Mouse (Mus musculus) layer of hippocampus, adult 11-12 months (tissue): ENCODE measurements around the gene Frmd4a.
A peak's percentile ranks its signal among the peaks of the same experiment; 100 is the strongest.
"Not testable (repeated sequence)": the region's sequence is repeated elsewhere in the genome, so short reads cannot be mapped to it uniquely, and the experiment has no call there.

Experiments
- DNase-seq: peaks from one replicate; pipeline ENCODE4 v3.0.0; 2022; ENCODE audit warnings: low spot score

The Frmd4a gene

GRCm38 (mm10) chr2:4579357-4580068 is 562.0 kb downstream of the Frmd4a start:
- DNase-seq = no peak

- no peak for DNase-seq
Observed at GRCm38 (mm10) chr2:4580666-4581065, 563.1 kb downstream of the Frmd4a start.

GRCm38 (mm10) chr2:4582930-4583329 is 565.4 kb downstream of the Frmd4a start:
- DNase-seq = no peak

DNA sequence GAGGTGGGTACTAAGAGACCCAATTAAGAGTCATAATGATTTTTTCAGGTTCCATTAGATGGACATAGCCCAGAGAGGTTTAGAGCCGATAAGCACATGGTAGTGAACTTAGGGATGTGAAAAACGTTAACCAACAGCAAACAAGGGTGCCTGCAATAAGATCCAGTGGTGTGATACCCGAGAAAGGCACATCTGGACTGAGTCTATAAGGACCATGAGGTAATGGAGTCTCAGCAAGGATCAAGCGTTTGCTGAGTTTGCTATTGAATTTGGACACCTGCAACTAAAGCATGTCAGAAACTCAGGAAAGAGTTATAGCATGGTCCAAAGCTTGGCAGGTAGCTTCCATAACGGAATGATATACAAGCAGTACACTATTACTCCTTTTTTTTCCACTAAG is 566.7 kb downstream of the Frmd4a start:
- DNase-seq = no peak

DNA sequence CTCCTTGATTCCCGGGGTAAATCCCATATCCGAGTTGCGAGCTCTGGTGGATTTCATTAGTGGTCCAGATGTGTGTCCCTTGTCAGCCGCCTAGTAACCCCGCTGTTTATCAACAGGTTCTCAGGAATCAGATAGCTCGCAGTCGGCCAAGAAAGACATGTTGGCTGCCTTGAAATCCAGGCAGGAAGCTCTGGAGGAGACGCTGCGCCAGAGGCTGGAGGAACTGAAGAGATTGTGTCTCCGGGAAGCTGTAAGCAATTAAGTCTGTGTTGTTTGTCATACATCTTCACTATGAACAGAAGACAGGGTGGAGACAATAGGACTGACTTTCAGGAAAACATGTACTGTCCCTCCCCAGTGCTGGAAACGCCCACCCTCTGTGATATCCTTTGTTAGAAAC is 568.7 kb downstream of the Frmd4a start:
- DNase-seq = no peak

- no peak for DNase-seq
Observed at GRCm38 (mm10) chr2:4587685-4588409, 570.3 kb downstream of the Frmd4a start.

- DNase-seq = no peak
Observed at GRCm38 (mm10) chr2:4591647-4592046, 574.1 kb downstream of the Frmd4a start.

DNA sequence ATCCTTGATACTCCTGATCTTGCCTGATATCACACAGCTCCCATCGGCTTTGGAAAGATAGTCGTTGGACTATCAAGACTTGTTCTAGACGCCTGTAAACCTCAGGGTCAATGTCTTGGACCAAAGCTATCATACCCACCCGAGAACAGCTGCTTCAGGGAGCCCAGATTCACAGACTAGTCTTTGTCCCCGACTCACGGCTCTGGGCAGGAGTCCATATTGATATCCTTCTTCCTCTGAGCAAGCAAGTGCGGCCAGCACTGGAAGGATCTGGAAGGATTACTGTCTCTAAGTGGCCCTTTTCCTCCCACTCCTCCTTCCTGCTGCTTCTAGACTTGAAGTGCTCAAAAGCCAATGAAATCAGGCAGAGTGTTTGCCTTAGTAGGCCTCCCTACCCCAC is 575.1 kb downstream of the Frmd4a start:
- no peak for DNase-seq

- DNase-seq = no peak
Observed at GRCm38 (mm10) chr2:4593433-4593832, 575.9 kb downstream of the Frmd4a start.

DNA sequence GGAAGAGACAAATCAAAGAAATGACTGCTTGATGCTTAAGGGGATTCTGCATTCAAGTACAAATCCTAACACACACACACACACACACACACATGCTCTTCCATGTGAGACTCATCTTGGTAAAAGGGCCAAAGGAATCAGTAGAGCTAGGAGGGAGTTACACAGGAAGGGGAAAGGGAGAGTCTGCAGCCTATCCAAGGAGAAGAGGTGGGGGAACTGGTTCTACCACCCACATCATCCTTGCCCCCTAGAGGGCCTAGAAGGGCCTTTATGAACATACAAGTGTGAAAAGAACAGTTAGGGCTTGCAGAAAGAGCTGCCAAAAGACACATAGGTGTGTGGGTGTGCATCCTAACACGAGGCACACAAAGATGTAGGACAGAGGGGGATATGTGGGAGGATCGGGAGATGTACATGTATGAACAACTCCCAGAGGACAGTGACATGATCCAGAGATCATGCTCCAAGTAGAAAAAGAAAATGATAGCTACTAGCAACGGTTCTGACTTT is 576.4 kb downstream of the Frmd4a start:
- DNase-seq = no peak

- DNase-seq = no peak
Observed at GRCm38 (mm10) chr2:4596992-4597391, 579.5 kb downstream of the Frmd4a start.

GRCm38 (mm10) chr2:4601034-4601890 is 583.7 kb downstream of the Frmd4a start:
- peak; percentile 77 for DNase-seq

DNA sequence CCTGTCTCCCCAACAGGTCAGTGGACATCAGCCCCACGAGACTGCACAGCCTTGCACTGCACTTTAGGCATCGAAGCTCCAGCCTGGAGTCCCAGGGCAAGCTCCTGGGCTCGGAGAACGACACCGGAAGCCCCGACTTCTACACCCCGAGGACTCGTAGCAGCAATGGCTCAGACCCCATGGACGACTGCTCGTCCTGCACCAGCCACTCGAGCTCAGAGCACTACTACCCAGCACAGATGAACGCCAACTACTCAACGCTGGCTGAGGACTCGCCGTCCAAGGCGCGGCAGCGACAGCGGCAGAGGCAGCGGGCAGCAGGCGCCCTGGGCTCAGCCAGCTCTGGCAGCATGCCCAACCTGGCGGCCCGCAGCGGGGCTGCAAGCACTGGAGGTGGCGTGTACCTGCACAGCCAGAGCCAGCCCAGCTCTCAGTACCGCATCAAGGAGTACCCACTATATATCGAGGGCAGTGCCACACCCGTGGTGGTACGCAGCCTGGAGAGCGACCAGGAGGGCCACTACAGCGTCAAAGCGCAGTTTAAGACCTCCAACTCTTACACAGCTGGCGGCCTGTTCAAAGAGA is 585.9 kb downstream of the Frmd4a start:
- DNase-seq = no peak

DNA sequence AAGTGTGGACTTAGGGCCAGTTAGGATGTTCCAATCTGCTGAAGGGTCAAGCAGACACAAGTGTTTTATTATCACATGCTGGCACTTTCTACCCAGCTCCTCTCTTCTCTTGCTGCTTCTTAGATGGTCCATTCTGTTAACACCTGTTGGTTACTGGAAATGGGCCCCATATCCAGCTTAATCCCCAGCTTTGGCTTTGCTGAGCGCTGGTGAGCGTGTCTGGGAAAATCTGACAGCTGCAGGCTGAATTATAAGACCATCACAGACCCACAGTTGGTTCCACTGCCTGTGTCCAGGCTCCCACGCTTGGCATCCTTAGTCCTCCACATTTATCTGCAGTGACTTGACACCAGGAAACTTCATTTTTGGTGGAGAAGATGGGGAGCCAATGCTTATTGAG is 589.0 kb downstream of the Frmd4a start:
- no peak for DNase-seq

DNA sequence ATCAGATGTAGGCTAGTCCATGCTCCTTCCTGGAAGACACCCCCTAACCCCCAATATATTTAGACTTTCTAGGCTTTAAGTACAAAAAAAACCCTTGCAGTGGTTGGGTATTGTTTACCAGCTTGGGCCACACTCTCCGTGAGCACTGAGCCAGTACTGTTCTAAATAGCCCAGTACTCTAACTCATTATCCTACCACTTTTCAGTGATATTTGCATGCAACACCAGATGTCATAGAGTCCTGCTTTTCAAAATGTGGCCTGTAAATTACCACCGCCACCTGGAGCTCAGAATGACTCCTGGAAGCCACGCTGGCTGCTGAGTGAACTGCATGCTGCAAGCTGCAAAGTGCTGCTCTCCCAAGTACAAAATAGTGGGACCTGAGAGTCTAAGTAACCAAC is 590.7 kb downstream of the Frmd4a start:
- no peak for DNase-seq

DNA sequence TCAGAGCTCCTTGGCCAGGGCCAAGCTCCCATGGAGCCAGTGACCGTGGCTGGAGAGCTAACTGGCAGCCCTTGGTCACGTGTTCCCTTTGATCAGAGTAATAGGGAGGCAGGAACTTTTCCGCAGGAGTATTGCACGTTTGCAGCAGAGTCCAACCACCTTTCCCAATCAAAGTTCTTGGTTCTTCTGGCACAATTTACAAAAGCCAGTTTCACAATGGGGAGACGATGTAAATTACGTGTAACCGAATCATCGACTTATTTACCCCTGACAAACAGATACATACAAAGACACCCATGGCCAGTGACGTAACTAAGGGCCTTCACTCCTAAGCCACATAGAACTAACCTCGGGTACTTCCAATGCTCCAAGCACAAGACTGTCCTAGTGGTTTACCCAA is 591.9 kb downstream of the Frmd4a start:
- DNase-seq = no peak

DNA sequence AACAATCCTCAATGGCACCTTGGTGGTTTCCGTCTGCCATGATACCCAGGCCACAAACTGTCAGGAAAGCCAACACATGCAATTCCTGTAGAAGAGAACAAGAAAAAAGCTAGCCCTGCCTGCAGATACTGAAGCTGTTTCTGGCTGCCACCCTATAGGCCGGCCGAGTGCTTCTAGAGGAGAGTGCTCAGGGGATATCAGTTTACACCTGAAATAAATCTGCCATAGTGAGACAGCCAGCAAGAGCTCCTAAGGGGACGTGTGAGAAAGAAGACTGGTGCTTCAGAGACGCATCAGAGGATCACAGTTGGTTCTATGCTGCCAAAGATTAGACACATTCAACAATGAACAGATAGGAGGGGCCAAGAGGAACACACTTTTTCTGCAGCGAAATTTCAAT is 593.8 kb downstream of the Frmd4a start:
- DNase-seq = no peak

- no peak for DNase-seq
Observed at GRCm38 (mm10) chr2:4611704-4612103, 594.2 kb downstream of the Frmd4a start.

- not testable (repeated sequence) for DNase-seq
Observed at GRCm38 (mm10) chr2:4614276-4614929, 596.9 kb downstream of the Frmd4a start.

DNA sequence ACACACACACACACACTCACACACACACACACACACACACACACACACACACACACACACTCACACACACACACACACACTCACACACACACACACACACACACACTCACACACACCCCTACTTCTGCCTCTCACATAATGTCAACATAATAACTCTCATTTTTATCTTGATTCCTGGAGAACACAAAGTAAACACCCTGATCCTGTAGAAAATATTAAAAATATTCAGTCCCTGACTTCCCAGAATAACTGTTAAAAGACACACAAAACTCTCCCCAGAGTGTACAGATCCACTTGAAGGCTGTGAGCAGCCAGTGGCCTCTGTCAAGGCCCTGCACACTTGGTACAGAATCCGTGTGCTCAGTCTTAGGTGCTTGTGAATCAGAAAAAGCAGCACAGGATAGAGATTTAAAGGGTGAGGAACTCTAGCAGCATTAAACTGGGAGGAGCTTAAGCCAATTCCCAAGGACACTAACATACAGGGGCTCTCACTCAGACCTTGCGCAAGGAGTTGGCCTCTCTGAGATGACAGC is 597.6 kb downstream of the Frmd4a start:
- no peak for DNase-seq

- DNase-seq = peak; percentile 43
Observed at GRCm38 (mm10) chr2:4616995-4617394, 599.5 kb downstream of the Frmd4a start.
